Mouse (Mus musculus): ENCODE measurements around the gene Il1b. TPM values are rescaled to one million over a fixed set of nuclear protein-coding genes. Genes with fewer than 3 reads are reported as not detected.
A peak's percentile ranks its signal among the peaks of the same experiment; 100 is the strongest.

Gene Il1b
- polyA plus RNA-seq, 1 experiment: 0.15 TPM

DNA sequence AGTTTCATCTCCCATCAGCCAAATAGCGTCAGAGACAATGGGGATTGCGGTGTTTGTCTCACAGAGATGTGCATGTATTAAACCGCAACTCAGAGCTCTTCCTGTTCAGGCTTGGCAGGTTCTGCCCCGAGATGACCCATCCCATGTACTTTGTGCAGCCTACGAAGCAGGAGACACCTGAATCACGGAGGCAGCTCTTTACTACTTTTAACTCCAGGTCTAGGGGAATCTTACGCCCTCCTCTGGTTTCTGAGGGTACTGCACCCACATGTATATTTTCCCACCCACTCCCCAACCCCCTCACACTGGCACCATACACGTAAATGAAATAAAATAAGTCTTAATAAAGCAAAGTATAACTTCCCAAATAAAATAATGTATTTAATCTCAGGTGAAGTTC lies 35.6 kb upstream of the Il1b start:
- TF ChIP-seq CTCF (IDR thresholded peaks at IDR 0.05; ENCODE audit: borderline replicate concordance, insufficient read depth, low read depth, low read length): 0 out of 2 replicates have a peak, but pooled peaks have one; percentile 4
- no peak for TF ChIP-seq POLR2A (IDR thresholded peaks at IDR 0.05; ENCODE audit: borderline replicate concordance, insufficient read depth, low read length)
- no peak for DNase-seq
- H3K4me3 ChIP-seq (replicated peaks; ENCODE audit: insufficient read depth, low read depth, low read length): no peak overlapping the region
- H3K27ac ChIP-seq (ENCODE audit: insufficient read depth, low read length): no peak overlapping the region
- no peaks in the 10 kb centered on the region for H3K4me1 ChIP-seq (ENCODE audit: control insufficient read depth, insufficient read depth, low read length)
- no peaks in the 10 kb centered on the region for H3K27me3 ChIP-seq (ENCODE audit: control insufficient read depth, insufficient read depth, low read length)
- 90% methylated on average over 8 of the region's 8 CpGs for WGBS

DNA sequence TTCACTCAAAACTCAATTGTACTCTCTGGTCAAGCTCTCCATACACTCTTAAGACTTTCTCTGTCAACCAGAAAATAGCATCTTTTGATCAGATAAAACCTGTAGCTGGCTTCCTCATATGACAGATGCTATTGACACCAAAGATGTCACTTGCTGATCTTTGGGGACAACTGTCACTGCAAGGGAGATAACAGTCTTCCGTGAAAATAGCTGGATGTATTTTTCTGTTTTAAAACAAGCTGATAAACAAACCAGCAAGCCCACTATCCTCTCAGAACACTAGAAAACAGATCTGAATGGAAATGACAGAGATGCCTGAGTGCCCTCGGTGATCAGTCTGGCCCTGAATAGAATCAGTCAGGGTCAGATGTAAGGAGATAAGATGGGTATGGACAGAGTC lies 32.8 kb upstream of the Il1b start:
- no peak overlapping the region for H3K27ac ChIP-seq (ENCODE audit: insufficient read depth, low read length)
- TF ChIP-seq POLR2A (IDR thresholded peaks at IDR 0.05; ENCODE audit: borderline replicate concordance, insufficient read depth, low read length) (no peak), CTCF (IDR thresholded peaks at IDR 0.05; ENCODE audit: borderline replicate concordance, insufficient read depth, low read depth, low read length) (no peak)
- H3K4me1 ChIP-seq (ENCODE audit: control insufficient read depth, insufficient read depth, low read length): no peaks in the 10 kb centered on the region
- WGBS: 96% methylated on average over 2 of the region's 2 CpGs
- no peak for DNase-seq
- no peaks in the 10 kb centered on the region for H3K27me3 ChIP-seq (ENCODE audit: control insufficient read depth, insufficient read depth, low read length)
- H3K4me3 ChIP-seq (replicated peaks; ENCODE audit: insufficient read depth, low read depth, low read length): no peak overlapping the region

DNA sequence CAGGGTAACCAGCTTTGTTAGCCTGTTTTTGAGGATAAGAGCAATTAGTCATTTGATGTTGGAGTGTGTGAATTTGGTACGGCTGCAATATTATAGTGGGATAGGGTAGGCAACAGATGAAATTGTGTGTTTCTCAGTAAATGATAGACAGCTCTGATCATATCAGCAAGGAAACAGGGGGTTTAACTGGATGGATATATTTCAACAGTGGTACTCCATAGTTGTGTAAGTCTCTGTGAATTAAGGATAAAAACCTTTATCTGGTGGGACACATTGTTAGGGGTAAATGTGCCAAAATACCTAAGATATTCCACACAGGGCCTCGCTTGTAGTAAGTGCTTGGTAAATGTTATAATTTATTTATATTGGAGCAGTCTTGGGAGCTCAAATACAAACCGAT lies 31.4 kb upstream of the Il1b start:
- no peak for TF ChIP-seq POLR2A (IDR thresholded peaks at IDR 0.05; ENCODE audit: borderline replicate concordance, insufficient read depth, low read length)
- no peak for TF ChIP-seq CTCF (IDR thresholded peaks at IDR 0.05; ENCODE audit: borderline replicate concordance, insufficient read depth, low read depth, low read length)
- WGBS: 88% methylated on average over 3 of the region's 3 CpGs
- Histone ChIP-seq H3K4me3 (replicated peaks; ENCODE audit: insufficient read depth, low read depth, low read length) (no peak overlapping the region), H3K4me1 (ENCODE audit: control insufficient read depth, insufficient read depth, low read length) (no peaks in the 10 kb centered on the region), H3K27ac (ENCODE audit: insufficient read depth, low read length) (no peak overlapping the region), H3K27me3 (ENCODE audit: control insufficient read depth, insufficient read depth, low read length) (no peaks in the 10 kb centered on the region)
- no peak for DNase-seq

DNA sequence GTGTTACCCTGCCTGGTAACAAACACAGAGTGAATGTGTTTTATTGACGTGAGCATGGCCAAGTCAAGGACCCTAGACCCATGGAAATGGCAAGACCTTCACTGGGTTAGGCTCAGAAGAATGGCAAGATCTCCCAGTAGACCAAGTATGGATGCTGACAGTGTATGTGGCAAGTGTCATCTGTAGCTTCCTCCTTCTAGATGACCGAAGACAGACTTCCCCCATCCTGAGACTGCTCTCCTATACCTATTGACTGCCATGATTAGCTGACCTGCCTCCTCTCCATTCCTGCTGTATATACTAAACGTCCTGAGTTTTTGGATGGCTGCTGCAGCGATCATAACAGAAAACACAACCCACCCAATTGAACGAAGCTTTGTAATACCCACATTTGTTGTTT lies 30.9 kb upstream of the Il1b start:
- no peak for DNase-seq
- Histone ChIP-seq H3K27me3 (ENCODE audit: control insufficient read depth, insufficient read depth, low read length) (no peaks in the 10 kb centered on the region), H3K4me3 (replicated peaks; ENCODE audit: insufficient read depth, low read depth, low read length) (no peak overlapping the region), H3K27ac (ENCODE audit: insufficient read depth, low read length) (no peak overlapping the region), H3K4me1 (ENCODE audit: control insufficient read depth, insufficient read depth, low read length) (no peaks in the 10 kb centered on the region)
- 92% methylated on average over 5 of the region's 5 CpGs for WGBS
- TF ChIP-seq POLR2A (IDR thresholded peaks at IDR 0.05; ENCODE audit: borderline replicate concordance, insufficient read depth, low read length) (no peak), CTCF (IDR thresholded peaks at IDR 0.05; ENCODE audit: borderline replicate concordance, insufficient read depth, low read depth, low read length) (no peak)

DNA sequence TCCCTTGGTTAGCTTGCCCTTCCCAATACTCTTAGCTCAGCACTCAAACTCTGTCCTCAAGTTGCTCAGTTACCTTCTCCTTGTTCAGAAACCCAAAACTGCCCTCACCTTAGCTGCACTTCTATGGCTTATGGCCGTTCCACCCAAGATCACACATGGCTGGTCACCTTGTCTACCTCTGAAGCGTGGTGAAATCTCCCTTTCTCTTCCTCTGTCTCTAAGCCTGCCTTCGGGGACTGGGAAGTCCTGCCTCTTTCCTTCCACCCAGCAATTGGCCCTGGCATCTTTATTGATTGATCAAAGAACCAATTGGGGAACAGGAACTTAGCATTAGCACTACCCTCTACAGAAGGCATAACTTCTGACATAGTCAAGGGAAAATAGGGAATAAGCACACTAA lies 27.2 kb upstream of the Il1b start:
- H3K4me1 ChIP-seq (ENCODE audit: control insufficient read depth, insufficient read depth, low read length): no peaks in the 10 kb centered on the region
- H3K27me3 ChIP-seq (ENCODE audit: control insufficient read depth, insufficient read depth, low read length): no peaks in the 10 kb centered on the region
- H3K4me3 ChIP-seq (replicated peaks; ENCODE audit: insufficient read depth, low read depth, low read length): no peak overlapping the region
- no peak overlapping the region for H3K27ac ChIP-seq (ENCODE audit: insufficient read depth, low read length)
- TF ChIP-seq CTCF (IDR thresholded peaks at IDR 0.05; ENCODE audit: borderline replicate concordance, insufficient read depth, low read depth, low read length) (no peak), POLR2A (IDR thresholded peaks at IDR 0.05; ENCODE audit: borderline replicate concordance, insufficient read depth, low read length) (no peak)
- DNase-seq: no peak
- 82% methylated on average over 3 of the region's 3 CpGs for WGBS

DNA sequence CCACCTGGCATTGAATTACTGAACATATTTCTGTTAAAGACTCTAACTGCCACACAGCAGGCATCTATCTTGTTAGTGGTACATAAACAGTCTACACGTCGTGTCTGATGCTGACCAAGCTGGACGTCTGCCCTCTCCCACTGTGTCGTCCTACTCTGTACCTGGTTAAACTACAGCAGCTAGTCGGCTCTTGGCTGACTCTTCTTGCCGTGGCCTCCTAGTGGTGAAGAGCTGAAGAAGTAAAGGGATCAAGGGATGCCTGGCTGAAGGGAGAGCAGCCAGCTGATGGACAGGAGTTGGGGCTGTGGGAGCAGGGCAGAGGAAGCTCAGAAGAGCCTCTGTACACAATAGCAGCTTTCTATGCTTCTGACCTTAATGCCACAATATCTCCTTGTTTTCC lies 22.6 kb upstream of the Il1b start:
- H3K27ac ChIP-seq (ENCODE audit: insufficient read depth, low read length): no peak overlapping the region
- H3K27me3 ChIP-seq (ENCODE audit: control insufficient read depth, insufficient read depth, low read length): no peaks in the 10 kb centered on the region
- H3K4me1 ChIP-seq (ENCODE audit: control insufficient read depth, insufficient read depth, low read length): no peaks in the 10 kb centered on the region
- 5% methylated on average over 6 of the region's 6 CpGs for WGBS
- DNase-seq: peak in 1 of 2 experiments; percentile 22
- peak; percentile 33; the same call in 1 of the 2 replicates for TF ChIP-seq CTCF (IDR thresholded peaks at IDR 0.05; ENCODE audit: borderline replicate concordance, insufficient read depth, low read depth, low read length)
- TF ChIP-seq POLR2A (IDR thresholded peaks at IDR 0.05; ENCODE audit: borderline replicate concordance, insufficient read depth, low read length): no peak
- H3K4me3 ChIP-seq (replicated peaks; ENCODE audit: insufficient read depth, low read depth, low read length): no peak overlapping the region

DNA sequence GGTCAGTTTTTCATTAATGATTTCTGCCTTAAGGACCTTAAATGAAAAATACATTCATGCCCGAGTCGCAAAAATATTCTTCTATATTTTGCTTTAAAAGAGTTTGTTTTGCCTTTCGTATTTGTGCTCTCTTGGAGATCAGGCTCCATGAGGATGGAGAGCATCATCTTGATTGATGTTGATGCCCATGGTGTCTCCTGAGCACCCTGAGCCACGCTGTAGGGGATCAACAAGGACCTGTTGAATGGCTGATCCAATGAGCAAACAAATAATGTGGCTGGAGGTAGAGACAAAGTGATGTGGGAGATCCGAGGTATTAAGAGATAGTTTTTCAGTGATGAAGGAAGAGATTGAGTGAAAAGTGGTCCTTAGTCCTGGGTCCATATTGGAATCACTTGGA lies 19.2 kb upstream of the Il1b start:
- TF ChIP-seq CTCF (IDR thresholded peaks at IDR 0.05; ENCODE audit: borderline replicate concordance, insufficient read depth, low read depth, low read length): no peak
- TF ChIP-seq POLR2A (IDR thresholded peaks at IDR 0.05; ENCODE audit: borderline replicate concordance, insufficient read depth, low read length): no peak
- no peaks in the 10 kb centered on the region for H3K4me1 ChIP-seq (ENCODE audit: control insufficient read depth, insufficient read depth, low read length)
- no peaks in the 10 kb centered on the region for H3K27me3 ChIP-seq (ENCODE audit: control insufficient read depth, insufficient read depth, low read length)
- DNase-seq: no peak
- WGBS: 87% methylated on average over 5 of the region's 5 CpGs
- H3K27ac ChIP-seq (ENCODE audit: insufficient read depth, low read length): no peak overlapping the region
- no peak overlapping the region for H3K4me3 ChIP-seq (replicated peaks; ENCODE audit: insufficient read depth, low read depth, low read length)

DNA sequence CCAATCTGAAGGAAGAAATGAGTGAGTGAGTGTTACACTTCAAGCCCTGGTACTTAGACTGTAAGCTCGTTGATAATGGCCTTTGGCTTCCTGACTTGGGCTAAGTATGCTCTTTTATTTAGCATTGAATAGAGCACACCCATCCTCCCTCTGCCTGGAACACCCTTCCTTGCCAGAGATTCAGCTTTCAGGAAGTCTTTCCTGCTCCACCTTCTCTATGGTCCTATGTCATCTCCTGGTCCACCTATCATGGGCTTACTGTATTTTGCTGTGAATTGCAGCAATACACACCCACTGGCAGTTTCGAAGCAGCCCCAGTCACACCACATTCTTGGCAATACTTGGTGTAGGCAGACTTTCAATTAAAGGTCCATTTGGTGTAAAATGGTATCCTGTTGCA lies 18.4 kb upstream of the Il1b start:
- no peak overlapping the region for H3K4me3 ChIP-seq (replicated peaks; ENCODE audit: insufficient read depth, low read depth, low read length)
- H3K4me1 ChIP-seq (ENCODE audit: control insufficient read depth, insufficient read depth, low read length): no peaks in the 10 kb centered on the region
- no peak for TF ChIP-seq POLR2A (IDR thresholded peaks at IDR 0.05; ENCODE audit: borderline replicate concordance, insufficient read depth, low read length)
- no peak for TF ChIP-seq CTCF (IDR thresholded peaks at IDR 0.05; ENCODE audit: borderline replicate concordance, insufficient read depth, low read depth, low read length)
- WGBS: 59% methylated on average over 2 of the region's 2 CpGs
- no peak for DNase-seq
- no peak overlapping the region for H3K27ac ChIP-seq (ENCODE audit: insufficient read depth, low read length)
- no peaks in the 10 kb centered on the region for H3K27me3 ChIP-seq (ENCODE audit: control insufficient read depth, insufficient read depth, low read length)
